Mouse (Mus musculus) skeletal muscle tissue, adult 2 months (tissue): ENCODE data around the gene Zfp941.
"Not testable (repeated sequence)": the region's sequence is repeated elsewhere in the genome, so short reads cannot be mapped to it uniquely, and the experiment has no call there.

ENCODE experiments used
- DNase-seq: peaks from one replicate; pipeline ENCODE4 v3.0.0-alpha.2; 2012; ENCODE audit warnings: low read depth, low spot score

Zfp941 gene

GRCm38 (mm10) chr7:140780548-140780947 lies 41.4 kb downstream of the Zfp941 start:
- no peak for DNase-seq

DNA sequence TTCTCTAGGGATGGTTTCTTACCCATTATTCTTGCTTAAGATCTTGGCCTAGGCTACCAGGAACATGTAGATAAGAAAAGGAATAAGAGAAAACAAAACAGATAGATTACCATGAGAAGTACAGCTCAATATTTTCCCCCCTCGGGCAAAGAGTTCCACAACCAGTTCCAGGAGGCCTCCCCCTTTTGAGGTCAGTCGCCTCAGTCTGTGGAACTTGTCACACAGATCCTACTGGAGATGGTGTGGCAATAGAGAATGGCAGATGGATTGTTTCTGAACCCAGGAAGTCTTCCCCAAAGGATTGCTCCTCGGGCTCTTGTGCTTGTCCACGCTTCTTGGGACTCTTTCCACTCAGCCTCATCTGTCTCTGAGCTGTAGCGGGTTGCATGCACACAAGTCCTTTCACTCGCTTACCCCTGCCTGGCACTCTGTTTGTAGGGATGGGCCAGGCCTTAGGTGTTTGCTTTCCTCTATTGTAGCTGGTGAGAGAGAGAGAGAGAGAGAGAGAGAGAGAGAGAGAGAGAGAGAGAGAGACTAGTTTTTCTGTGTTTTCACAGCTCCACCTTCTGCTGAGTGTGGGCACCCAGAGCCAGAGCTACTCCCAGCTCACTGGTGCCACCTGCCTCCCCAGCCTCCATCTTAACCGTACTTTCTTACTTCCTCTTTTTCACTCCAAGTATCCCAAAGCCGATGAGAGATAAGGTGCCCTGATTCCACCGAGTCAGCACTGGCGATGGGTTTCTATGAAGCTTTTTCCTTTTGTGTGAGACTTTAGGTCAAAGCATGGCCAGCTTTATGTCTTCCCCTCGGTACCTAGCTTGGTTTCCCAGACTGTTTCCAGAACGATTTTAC lies 55.9 kb downstream of the Zfp941 start:
- no peak for DNase-seq

DNA sequence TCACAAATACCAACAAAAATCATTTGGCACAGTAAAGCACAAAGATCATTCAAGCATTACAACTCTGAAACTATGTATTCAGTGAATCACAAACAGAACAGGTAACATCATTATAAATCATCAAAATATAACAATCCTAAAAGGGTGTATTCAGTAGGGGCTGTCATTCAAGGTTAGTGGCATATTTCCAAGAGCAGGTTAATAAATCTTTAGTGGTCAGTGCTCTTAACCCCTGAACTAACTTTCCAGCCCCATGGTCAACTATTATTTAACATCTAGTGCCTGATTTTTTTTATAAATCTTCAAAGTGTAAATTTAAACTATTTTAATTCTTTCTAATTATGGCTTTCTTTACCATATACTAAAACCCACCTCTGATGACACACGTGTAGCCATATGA lies 56.6 kb downstream of the Zfp941 start:
- not testable (repeated sequence) for DNase-seq

GRCm38 (mm10) chr7:140763447-140764020 lies 58.4 kb downstream of the Zfp941 start, which contains the start of gene Cyp2e1:
Gene Cyp2e1 (plus strand): TSS chr7:140763739.
- DNase-seq: peak; percentile 7

- DNase-seq: no peak
These were observed 61.3 kb downstream of the Zfp941 start for GRCm38 (mm10) chr7:140760647-140761046.
